Mouse (Mus musculus) lung, postnatal 0 days (tissue): Measurements from ENCODE around the gene Foxi3.

Source experiments
- CTCF ChIP-seq: IDR thresholded peaks from 2 replicates; pipeline ENCODE4 v1.5.1; 2016; ENCODE audit warnings: antibody characterized with exemption, mild to moderate bottlenecking
- EP300 ChIP-seq: IDR thresholded peaks from 2 replicates; pipeline ENCODE4 v1.6.1; 2016; ENCODE audit warnings: antibody characterized with exemption, mild to moderate bottlenecking, control low read depth

GRCm38 (mm10) chr6:70909572-70909971, 46.8 kb upstream of the Foxi3 start:
- TF ChIP-seq CTCF: no peak
- no peak for TF ChIP-seq EP300
